Mouse (Mus musculus) stomach, postnatal 0 days (tissue): ENCODE results near the gene Plekhh2. TPM values are rescaled to one million over a fixed set of nuclear protein-coding genes. Genes with fewer than 3 reads are reported as not detected.

Experiments used
- ATAC-seq: fragments of 200-750 bp; cut with Nextera tagmentation; 2 replicates; pipeline ENCODE4 v1.8.0; 2017; ENCODE audit not compliant: low FRiP score, low TSS enrichment
- DNase-seq: peaks from one replicate; pipeline ENCODE4 v3.0.0-alpha.2; 2016; ENCODE audit warnings: low spot score
- H3K27ac ChIP-seq: fragments of 300-500 bp; sonication (generic); replicated peaks from 2 replicates; pipeline ENCODE4 v1.5.1; 2014; ENCODE audit warnings: mild to moderate bottlenecking, control low read depth
- H3K27me3 ChIP-seq: fragments of 300-500 bp; sonication (generic); 2 replicates; pipeline ENCODE4 v1.6.1; 2014; ENCODE audit warnings: low read length; ENCODE audit not compliant: control insufficient read depth, insufficient read depth
- H3K36me3 ChIP-seq: fragments of 300-500 bp; sonication (generic); 2 replicates; pipeline ENCODE4 v1.6.1; 2014; ENCODE audit warnings: low read length, mixed read lengths; ENCODE audit not compliant: control insufficient read depth, insufficient read depth
- H3K4me1 ChIP-seq: fragments of 300-500 bp; sonication (generic); replicated peaks from 2 replicates; pipeline ENCODE4 v1.6.1; 2014; ENCODE audit warnings: antibody characterized with exemption; ENCODE audit not compliant: control insufficient read depth, insufficient read depth
- H3K4me2 ChIP-seq: fragments of 300-500 bp; sonication (generic); replicated peaks from 2 replicates; pipeline ENCODE4 v1.6.1; 2014; ENCODE audit warnings: low read depth, mild to moderate bottlenecking, control low read depth, moderate library complexity
- H3K4me3 ChIP-seq: fragments of 300-500 bp; sonication (generic); 2 replicates; pipeline ENCODE4 v1.5.1; 2014; ENCODE audit warnings: low read depth, low read length, control low read depth
- H3K9ac ChIP-seq: fragments of 300-500 bp; sonication (generic); 2 replicates; pipeline ENCODE4 v1.6.1; 2014; ENCODE audit warnings: mild to moderate bottlenecking, low read length, control low read depth, mixed read lengths
- H3K9me3 ChIP-seq: fragments of 300-500 bp; sonication (generic); 2 replicates; pipeline ENCODE4 v1.6.1; 2016; ENCODE audit warnings: low read length; ENCODE audit not compliant: control insufficient read depth
- CTCF ChIP-seq: IDR thresholded peaks from 2 replicates; pipeline ENCODE4 v1.5.1; 2016; ENCODE audit warnings: antibody characterized with exemption, low read depth, mild to moderate bottlenecking, moderate library complexity
- EP300 ChIP-seq: optimal IDR thresholded peaks from 2 replicates; pipeline ENCODE3; 2016; ENCODE audit warnings: antibody characterized with exemption
- WGBS: fragments of 180-500 bp; shearing (Covaris S2); extraction: QIAGEN DNeasy Blood & Tissue Kit; methylation state at CpG from one replicate; pipeline ENCODE4 v1.1.7; 2014; 5-methylcytosine and 5-hydroxymethylcytosine counted together
- polyA plus RNA-seq: library from polyadenylated mRNA; unstranded; fragments of >200 nt; fragmentation: Nextera tagmentation; extraction: Ambion mirVana; gene quantifications from 2 replicates; pipeline ENCODE4 v1.2.1, GENCODE M21; 2015

The Plekhh2 gene
- polyA plus RNA-seq, 1 experiment from 2014 or later = 2.4 TPM

- Histone ChIP-seq H3K4me2 (no peak overlapping the region), H3K9ac (no peak overlapping the region), H3K4me1 (no peaks in the 10 kb centered on the region), H3K9me3 (no peaks in the 10 kb centered on the region), H3K4me3 (no peak overlapping the region), H3K27me3 (no peaks in the 10 kb centered on the region), H3K36me3 (no peaks in the 10 kb centered on the region), H3K27ac (no peak overlapping the region)
- DNase-seq (no peak), ATAC-seq (no peak)
- 50% methylated on average over 2 of the region's 2 CpGs for WGBS
- TF ChIP-seq CTCF = no peak
- TF ChIP-seq EP300 = no peak
These were observed 22.9 kb downstream of the Plekhh2 start for GRCm38 (mm10) chr17:84534632-84535031.

DNA sequence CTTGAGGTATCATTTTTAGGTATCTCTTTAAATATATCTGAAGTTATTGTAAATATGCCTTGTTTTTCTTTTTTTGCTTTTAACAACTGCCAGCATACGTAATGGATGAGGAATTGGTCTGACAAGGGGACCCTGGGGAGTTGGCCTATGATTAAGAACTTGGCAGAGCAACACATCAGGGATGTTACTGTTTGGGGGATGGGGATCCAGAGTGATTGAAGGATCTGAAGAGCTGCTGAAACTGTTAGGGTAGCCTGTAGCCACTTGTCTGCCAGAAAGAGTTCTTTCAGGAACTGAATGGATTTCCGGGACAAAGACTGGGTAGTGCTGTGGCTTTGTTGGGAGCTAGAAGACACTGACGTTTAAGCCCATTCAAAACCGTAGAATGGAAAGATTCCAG, 23.5 kb downstream of the Plekhh2 start:
- no peak for TF ChIP-seq CTCF
- TF ChIP-seq EP300 = no peak

DNA sequence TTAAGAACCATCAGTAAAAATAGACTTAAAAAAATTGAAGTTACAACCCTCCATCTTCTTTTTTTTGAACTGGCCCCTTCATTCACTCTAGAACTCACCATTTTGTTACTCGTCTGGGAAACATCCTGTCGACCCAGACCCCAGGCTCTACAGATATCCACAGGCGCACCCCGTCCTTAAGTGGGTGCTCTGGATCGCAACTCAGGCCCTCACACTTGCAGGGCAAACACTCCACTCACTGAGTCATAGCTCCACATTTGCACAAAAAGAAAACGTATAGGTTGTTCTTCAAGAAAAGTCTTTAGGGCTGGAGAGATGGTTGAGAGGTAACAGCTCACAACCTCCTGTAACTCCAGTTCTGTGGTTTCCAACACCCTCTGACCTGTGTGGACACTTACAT, 25.6 kb downstream of the Plekhh2 start:
- H3K36me3 ChIP-seq = no peaks in the 10 kb centered on the region
- no peak for DNase-seq
- no peak overlapping the region for H3K4me2 ChIP-seq
- TF ChIP-seq CTCF = no peak
- TF ChIP-seq EP300 = no peak
- H3K4me3 ChIP-seq = no peak overlapping the region
- H3K27me3 ChIP-seq = no peaks in the 10 kb centered on the region
- no peaks in the 10 kb centered on the region for H3K9me3 ChIP-seq
- H3K27ac ChIP-seq = no peak overlapping the region
- no peak overlapping the region for H3K9ac ChIP-seq
- no peak for ATAC-seq
- H3K4me1 ChIP-seq = no peaks in the 10 kb centered on the region
- WGBS = 91% methylated on average over 6 of the region's 6 CpGs

More for the DNA sequence above, 23.5 kb downstream of the Plekhh2 start:
- Histone ChIP-seq H3K9ac (no peak overlapping the region), H3K4me1 (no peaks in the 10 kb centered on the region), H3K36me3 (no peaks in the 10 kb centered on the region), H3K27me3 (no peaks in the 10 kb centered on the region), H3K27ac (no peak overlapping the region), H3K4me3 (no peak overlapping the region), H3K4me2 (no peak overlapping the region), H3K9me3 (no peaks in the 10 kb centered on the region)
- ATAC-seq = no peak
- no peak for DNase-seq
- 70% methylated on average over 4 of the region's 4 CpGs for WGBS

- H3K27ac ChIP-seq = no peak overlapping the region
- ATAC-seq = no peak
- WGBS = 77% methylated on average over 3 of the region's 3 CpGs
- H3K4me2 ChIP-seq = no peak overlapping the region
- TF ChIP-seq EP300 = no peak
- TF ChIP-seq CTCF = no peak
- no peak for DNase-seq
- H3K4me3 ChIP-seq = no peak overlapping the region
- H3K4me1 ChIP-seq = no peaks in the 10 kb centered on the region
- no peaks in the 10 kb centered on the region for H3K36me3 ChIP-seq
- H3K27me3 ChIP-seq = no peaks in the 10 kb centered on the region
- no peak overlapping the region for H3K9ac ChIP-seq
- no peaks in the 10 kb centered on the region for H3K9me3 ChIP-seq
These were observed 26.3 kb downstream of the Plekhh2 start for GRCm38 (mm10) chr17:84537966-84538365.

- no peaks in the 10 kb centered on the region for H3K27me3 ChIP-seq
- no peak overlapping the region for H3K4me2 ChIP-seq
- no peaks in the 10 kb centered on the region for H3K9me3 ChIP-seq
- ATAC-seq (no peak), DNase-seq (no peak)
- H3K4me1 ChIP-seq = no peaks in the 10 kb centered on the region
- 71% methylated on average over 8 of the region's 8 CpGs for WGBS
- H3K36me3 ChIP-seq = no peaks in the 10 kb centered on the region
- H3K27ac ChIP-seq = no peak overlapping the region
- no peak overlapping the region for H3K9ac ChIP-seq
- TF ChIP-seq EP300 = no peak
- no peak for TF ChIP-seq CTCF
- no peak overlapping the region for H3K4me3 ChIP-seq
These were observed 28.9 kb downstream of the Plekhh2 start for GRCm38 (mm10) chr17:84540603-84541002.

DNA sequence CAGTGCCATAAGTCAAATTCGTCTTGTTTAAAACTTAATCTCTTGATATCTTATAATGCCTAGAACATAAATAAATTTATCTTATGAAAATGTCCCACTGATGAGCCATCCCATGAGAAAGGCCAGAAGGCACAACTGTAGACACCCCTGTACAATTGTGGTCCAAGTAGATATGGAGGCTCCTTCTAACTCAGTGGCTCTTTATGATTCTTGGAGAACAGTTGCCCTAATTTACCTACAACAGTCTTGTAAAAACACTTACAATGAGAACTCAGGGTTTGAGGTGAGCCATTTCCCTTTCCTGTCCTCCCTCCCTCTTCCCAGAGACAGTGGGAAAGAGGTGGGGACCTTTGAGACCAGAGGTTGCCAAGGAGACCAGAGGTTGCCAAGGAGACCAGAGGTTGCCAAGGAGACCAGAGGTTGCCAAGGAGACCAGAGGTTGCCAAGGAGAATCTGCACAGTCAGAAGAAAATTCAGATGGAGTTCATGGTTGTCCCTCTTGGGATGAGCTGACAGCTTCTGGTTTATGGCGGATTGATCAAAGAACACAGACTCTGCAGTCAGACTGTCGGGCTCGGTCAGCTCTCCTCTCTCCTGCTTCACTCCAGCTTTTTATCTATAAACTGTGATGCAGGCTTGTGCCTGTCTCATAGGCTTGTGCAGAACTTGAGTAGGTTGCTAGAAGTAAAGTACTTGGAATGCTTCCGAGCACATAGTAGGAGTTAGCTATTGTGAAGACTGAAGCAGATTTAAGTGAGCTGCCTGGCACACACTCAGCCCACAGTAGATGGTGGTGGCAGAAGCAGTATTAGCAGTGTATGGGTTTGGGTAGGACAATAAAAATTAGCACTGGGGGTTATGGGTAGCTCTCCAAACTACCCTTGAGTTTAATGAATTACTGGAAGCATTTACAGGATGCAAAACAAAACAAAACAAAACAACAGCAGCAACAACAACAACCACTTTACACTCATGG, 39.5 kb downstream of the Plekhh2 start:
- H3K27me3 ChIP-seq = no peaks in the 10 kb centered on the region
- DNase-seq (no peak), ATAC-seq (no peak)
- 86% methylated on average over 5 of the region's 5 CpGs for WGBS
- H3K4me1 ChIP-seq = no peaks in the 10 kb centered on the region
- no peak overlapping the region for H3K4me3 ChIP-seq
- H3K27ac ChIP-seq = no peak overlapping the region
- no peak overlapping the region for H3K4me2 ChIP-seq
- H3K9ac ChIP-seq = no peak overlapping the region
- no peaks in the 10 kb centered on the region for H3K36me3 ChIP-seq
- TF ChIP-seq CTCF = no peak
- no peaks in the 10 kb centered on the region for H3K9me3 ChIP-seq
